Mouse (Mus musculus) limb, embryonic 11.5 days (tissue): ENCODE results near the gene Tpsab1. TPM values are rescaled to one million over a fixed set of nuclear protein-coding genes. Genes with fewer than 3 reads are reported as not detected.

Experiments used
- ATAC-seq: fragments of 200-750 bp; cut with Nextera tagmentation; 2 replicates; pipeline ENCODE4 v1.8.0; 2017; ENCODE audit warnings: low read depth; ENCODE audit not compliant: insufficient number of reproducible peaks, low FRiP score, low TSS enrichment
- DNase-seq: peaks from one replicate; pipeline ENCODE4 v3.0.0-alpha.2; 2015; ENCODE audit warnings: low spot score
- H3K27ac ChIP-seq: fragments of 300-500 bp; sonication (generic); replicated peaks from 2 replicates; pipeline ENCODE4 v1.5.1; 2014; ENCODE audit warnings: low read depth, mild to moderate bottlenecking, low read length
- H3K27me3 ChIP-seq: fragments of 300-500 bp; sonication (generic); 2 replicates; pipeline ENCODE4 v1.6.1; 2014; ENCODE audit warnings: mild to moderate bottlenecking, low read length, mixed read lengths; ENCODE audit not compliant: control insufficient read depth, insufficient read depth
- H3K36me3 ChIP-seq: fragments of 300-500 bp; sonication (generic); 2 replicates; pipeline ENCODE4 v1.6.1; 2014; ENCODE audit warnings: mild to moderate bottlenecking, low read length, moderate library complexity, mixed read lengths; ENCODE audit not compliant: control insufficient read depth, insufficient read depth
- H3K4me1 ChIP-seq: fragments of 300-500 bp; sonication (generic); 2 replicates; pipeline ENCODE4 v1.6.1; 2014; ENCODE audit warnings: low read length, mixed read lengths; ENCODE audit not compliant: control insufficient read depth, insufficient read depth
- H3K4me2 ChIP-seq: fragments of 300-500 bp; sonication (generic); 2 replicates; pipeline ENCODE4 v1.6.1; 2014; ENCODE audit warnings: low read depth, mild to moderate bottlenecking, moderate library complexity; ENCODE audit not compliant: severe bottlenecking
- H3K4me3 ChIP-seq: fragments of 300-500 bp; sonication (generic); 2 replicates; pipeline ENCODE4 v1.5.1; 2014; ENCODE audit warnings: low read depth, low read length
- H3K9ac ChIP-seq: fragments of 300-500 bp; sonication (generic); 2 replicates; pipeline ENCODE4 v1.6.1; 2014; ENCODE audit warnings: mild to moderate bottlenecking, low read length
- H3K9me3 ChIP-seq: fragments of 300-500 bp; sonication (generic); 2 replicates; pipeline ENCODE4 v1.6.1; 2016; ENCODE audit warnings: low read length; ENCODE audit not compliant: control insufficient read depth
- WGBS: fragments of 180-500 bp; shearing (Covaris S2); extraction: QIAGEN DNeasy Blood & Tissue Kit; methylation state at CpG from one replicate; pipeline ENCODE4 v1.1.7; 2014; 5-methylcytosine and 5-hydroxymethylcytosine counted together
- polyA plus RNA-seq: library from polyadenylated mRNA; unstranded; fragments of >200 nt; fragmentation: Nextera tagmentation; extraction: Ambion mirVana; gene quantifications from 2 replicates; pipeline ENCODE4 v1.2.1, GENCODE M21; 2014

Tpsab1 gene
- polyA plus RNA-seq, 1 experiment from 2014 or later: not detected

- DNase-seq: no peak
- WGBS: 68% methylated on average over 1 of the region's 1 CpGs
- Histone ChIP-seq H3K4me2 (no peak overlapping the region), H3K27me3 (no peaks in the 10 kb centered on the region), H3K9ac (no peak overlapping the region), H3K4me3 (no peak overlapping the region), H3K4me1 (no peaks in the 10 kb centered on the region), H3K36me3 (no peaks in the 10 kb centered on the region), H3K27ac (no peak overlapping the region), H3K9me3 (no peaks in the 10 kb centered on the region)
- no peak for ATAC-seq
Observed at GRCm38 (mm10) chr17:25294111-25294510, 51.3 kb downstream of the Tpsab1 start.

GRCm38 (mm10) chr17:25293495-25293894, 51.9 kb downstream of the Tpsab1 start:
- no peaks in the 10 kb centered on the region for H3K9me3 ChIP-seq
- H3K36me3 ChIP-seq: no peaks in the 10 kb centered on the region
- H3K27ac ChIP-seq: no peak overlapping the region
- ATAC-seq (no peak), DNase-seq (no peak)
- H3K27me3 ChIP-seq: no peaks in the 10 kb centered on the region
- H3K9ac ChIP-seq: no peak overlapping the region
- H3K4me3 ChIP-seq: no peak overlapping the region
- H3K4me2 ChIP-seq: no peak overlapping the region
- no peaks in the 10 kb centered on the region for H3K4me1 ChIP-seq
- WGBS: 80% methylated on average over 5 of the region's 5 CpGs

Other genes starting within 250 kb of the Tpsab1 start
- gene Telo2, start 229.6 kb downstream of the Tpsab1 start, polyA plus RNA-seq: 28.8 and 35.8 TPM in 2 replicates
- 0.17 TPM in 1 of 2 replicates, not detected in the other for gene Ptx4, start 224.8 kb downstream of the Tpsab1 start, polyA plus RNA-seq
- 20.6 and 21.0 TPM in 2 replicates for gene Clcn7, start 212.2 kb downstream of the Tpsab1 start, polyA plus RNA-seq
- gene Ccdc154, start 183.1 kb downstream of the Tpsab1 start, polyA plus RNA-seq: not detected in 2 replicates
- not detected in 2 replicates for gene Gm38655, start 170.1 kb downstream of the Tpsab1 start, polyA plus RNA-seq
- gene BC003965, start 161.0 kb downstream of the Tpsab1 start, polyA plus RNA-seq: 31.6 and 32.7 TPM in 2 replicates
- gene Unkl, start 157.2 kb downstream of the Tpsab1 start, polyA plus RNA-seq: 4.8 and 5.8 TPM in 2 replicates
- gene Gnptg, start 105.4 kb downstream of the Tpsab1 start, polyA plus RNA-seq: 28.3 and 29.4 TPM in 2 replicates
- gene Tsr3, start 105.4 kb downstream of the Tpsab1 start, polyA plus RNA-seq: 63.8 and 66.1 TPM in 2 replicates
- 0.71 and 0.88 TPM in 2 replicates for gene Baiap3, start 89.2 kb downstream of the Tpsab1 start, polyA plus RNA-seq
- gene Ube2i, start 70.9 kb downstream of the Tpsab1 start, polyA plus RNA-seq: 922 and 923 TPM in 2 replicates
- not detected in 2 replicates for gene Prss34, start 47.2 kb downstream of the Tpsab1 start, polyA plus RNA-seq
- not detected in 2 replicates for gene Prss28, start 36.9 kb downstream of the Tpsab1 start, polyA plus RNA-seq
- not detected in 2 replicates for gene Prss29, start 26.9 kb downstream of the Tpsab1 start, polyA plus RNA-seq
- not detected in 2 replicates for gene Tpsb2, start 20.7 kb upstream of the Tpsab1 start, polyA plus RNA-seq
- gene Tpsg1, start 23.7 kb upstream of the Tpsab1 start, polyA plus RNA-seq: 0.41 and 0.63 TPM in 2 replicates
- 5.5 TPM in 2 replicates for gene Cacna1h, start 88.2 kb upstream of the Tpsab1 start, polyA plus RNA-seq
- gene Tekt4, start 109.1 kb upstream of the Tpsab1 start, polyA plus RNA-seq: not detected in 2 replicates
- gene Sstr5, start 151.7 kb upstream of the Tpsab1 start, polyA plus RNA-seq: 0.17 TPM in 1 of 2 replicates, not detected in the other
- 7.1 and 8.8 TPM in 2 replicates for gene Sox8, start 225.1 kb upstream of the Tpsab1 start, polyA plus RNA-seq
- 22.5 and 23.8 TPM in 2 replicates for gene Lmf1, start 233.5 kb upstream of the Tpsab1 start, polyA plus RNA-seq